Mouse (Mus musculus) liver, postnatal 0 days (tissue): ENCODE data around the gene Rnf186. TPM values are rescaled to one million over a fixed set of nuclear protein-coding genes. Genes with fewer than 3 reads are reported as not detected.

Experiments used
- ATAC-seq: fragments of 200-750 bp; cut with Nextera tagmentation; 2 replicates; pipeline ENCODE4 v1.8.0; 2017; ENCODE audit warnings: mild to moderate bottlenecking, moderate library complexity
- DNase-seq: peaks from one replicate; pipeline ENCODE4 v3.0.0-alpha.2; 2016
- H3K27ac ChIP-seq: fragments of 300-500 bp; sonication (generic); 2 replicates; pipeline ENCODE4 v1.5.1; 2014; ENCODE audit warnings: antibody characterized with exemption, moderate library complexity, mild to moderate bottlenecking, low read depth
- H3K27me3 ChIP-seq: fragments of 300-500 bp; sonication (generic); 2 replicates; pipeline ENCODE4 v1.6.1; 2014; ENCODE audit warnings: low read length, control low read depth, mixed read lengths; ENCODE audit not compliant: insufficient read depth
- H3K36me3 ChIP-seq: fragments of 300-500 bp; sonication (generic); replicated peaks from 2 replicates; pipeline ENCODE4 v1.6.1; 2014; ENCODE audit warnings: mild to moderate bottlenecking, control low read depth, low read length, moderate library complexity, mixed read lengths; ENCODE audit not compliant: insufficient read depth
- H3K4me1 ChIP-seq: fragments of 300-500 bp; sonication (generic); 2 replicates; pipeline ENCODE4 v1.6.1; 2014; ENCODE audit warnings: antibody characterized with exemption, mild to moderate bottlenecking, control low read depth; ENCODE audit not compliant: insufficient read depth
- H3K4me2 ChIP-seq: fragments of 300-500 bp; sonication (generic); 2 replicates; pipeline ENCODE4 v1.6.1; 2014; ENCODE audit warnings: low read depth, mild to moderate bottlenecking, low read length, moderate library complexity, mixed read lengths
- H3K4me3 ChIP-seq: fragments of 300-500 bp; sonication (generic); 2 replicates; pipeline ENCODE4 v1.5.1; 2014; ENCODE audit warnings: low read depth, low read length
- H3K9ac ChIP-seq: fragments of 300-500 bp; sonication (generic); replicated peaks from 2 replicates; pipeline ENCODE4 v1.6.1; 2014; ENCODE audit warnings: mild to moderate bottlenecking, moderate library complexity
- H3K9me3 ChIP-seq: fragments of 300-500 bp; sonication (generic); 2 replicates; pipeline ENCODE4 v1.6.1; 2016; ENCODE audit warnings: mild to moderate bottlenecking, control low read depth, low read length, mixed read lengths
- CTCF ChIP-seq: sonication (generic); IDR thresholded peaks from 2 replicates; pipeline ENCODE4 v1.5.1; 2016; ENCODE audit warnings: antibody characterized with exemption, low read depth
- EP300 ChIP-seq: IDR thresholded peaks from 2 replicates; pipeline ENCODE4 v1.6.1; 2016; ENCODE audit warnings: antibody characterized with exemption, low read depth, mild to moderate bottlenecking
- WGBS: fragments of 180-500 bp; shearing (Covaris S2); extraction: QIAGEN DNeasy Blood & Tissue Kit; methylation state at CpG from one replicate; pipeline ENCODE4 v1.1.7; 2014; ENCODE audit not compliant: insufficient replicate concordance; 5-methylcytosine and 5-hydroxymethylcytosine counted together
- polyA plus RNA-seq: library from polyadenylated mRNA; unstranded; fragments of >200 nt; fragmentation: Nextera tagmentation; extraction: Ambion mirVana; gene quantifications from 2 replicates; pipeline ENCODE4 v1.2.1, GENCODE M21; 2015

The Rnf186 gene
- polyA plus RNA-seq, 1 experiment from 2014 or later, result 0.36 TPM

GRCm38 (mm10) chr4:139011201-139011702 lies 44.3 kb downstream of the Rnf186 start:
- H3K4me1 ChIP-seq, result no peaks in the 10 kb centered on the region

GRCm38 (mm10) chr4:139013281-139013680 lies 46.4 kb downstream of the Rnf186 start:
- no peaks in the 10 kb centered on the region for H3K27me3 ChIP-seq
- no peak overlapping the region for H3K9ac ChIP-seq
- no peak overlapping the region for H3K27ac ChIP-seq
- no peak overlapping the region for H3K4me3 ChIP-seq
- no peak overlapping the region for H3K4me2 ChIP-seq
- DNase-seq (no peak), ATAC-seq (no peak)
- no peaks in the 10 kb centered on the region for H3K9me3 ChIP-seq
- WGBS, result 76% methylated on average over 11 of the region's 11 CpGs
- peaks cover 5% of the 10 kb centered on the region for H3K36me3 ChIP-seq
- no peaks in the 10 kb centered on the region for H3K4me1 ChIP-seq
- TF ChIP-seq CTCF (no peak), EP300 (no peak)

More at GRCm38 (mm10) chr4:139011201-139011702, 44.3 kb downstream of the Rnf186 start:
- 91% methylated on average over 13 of the region's 13 CpGs for WGBS
- H3K9me3 ChIP-seq, result no peaks in the 10 kb centered on the region
- TF ChIP-seq EP300 (no peak), CTCF (no peak)
- H3K27ac ChIP-seq, result no peak overlapping the region
- no peak overlapping the region for H3K4me2 ChIP-seq
- H3K27me3 ChIP-seq, result no peaks in the 10 kb centered on the region
- DNase-seq (no peak), ATAC-seq (no peak)
- peaks cover 5% of the 10 kb centered on the region for H3K36me3 ChIP-seq
- no peak overlapping the region for H3K9ac ChIP-seq
- no peak overlapping the region for H3K4me3 ChIP-seq

- Histone ChIP-seq H3K36me3 (peaks cover 5% of the 10 kb centered on the region), H3K27ac (no peak overlapping the region), H3K4me2 (no peak overlapping the region), H3K9ac (no peak overlapping the region), H3K4me1 (no peaks in the 10 kb centered on the region), H3K9me3 (no peaks in the 10 kb centered on the region), H3K27me3 (no peaks in the 10 kb centered on the region), H3K4me3 (no peak overlapping the region)
- peak; percentile 21 for DNase-seq
- WGBS, result 77% methylated on average over 6 of the region's 6 CpGs
- no peak for TF ChIP-seq EP300
- peak; percentile 59 for TF ChIP-seq CTCF
- ATAC-seq, result no peak
Measured at GRCm38 (mm10) chr4:139014793-139015192, 47.9 kb downstream of the Rnf186 start.

Other genes starting within 250 kb of the Rnf186 start
- not detected in 2 replicates for gene Pla2g2c, start 242.3 kb upstream of the Rnf186 start, polyA plus RNA-seq
- gene Ubxn10, start 229.9 kb upstream of the Rnf186 start, polyA plus RNA-seq, result 0.05 and 0.08 TPM in 2 replicates
- gene Pla2g2f, start 209.5 kb upstream of the Rnf186 start, polyA plus RNA-seq, result not detected in 2 replicates
- 0.05 and 0.06 TPM in 2 replicates for gene Pla2g2d, start 191.4 kb upstream of the Rnf186 start, polyA plus RNA-seq
- gene Pla2g5, start 103.6 kb upstream of the Rnf186 start, polyA plus RNA-seq, result not detected in 2 replicates
- not detected in 2 replicates for gene Gm13030, start 93.1 kb upstream of the Rnf186 start, polyA plus RNA-seq
- gene Pla2g2e, start 89.2 kb upstream of the Rnf186 start, polyA plus RNA-seq, result not detected in 2 replicates
- gene Otud3, start 53.2 kb upstream of the Rnf186 start, polyA plus RNA-seq, result 1.2 and 1.5 TPM in 2 replicates
- 4.6 and 5.3 TPM in 2 replicates for gene Tmco4, start 5.8 kb downstream of the Rnf186 start, polyA plus RNA-seq
- gene Htr6, start 108.5 kb downstream of the Rnf186 start, polyA plus RNA-seq, result not detected in 2 replicates
- gene Nbl1, start 125.9 kb downstream of the Rnf186 start, polyA plus RNA-seq, result 3.0 and 3.1 TPM in 2 replicates
- gene Minos1, start 164.0 kb downstream of the Rnf186 start, polyA plus RNA-seq, result 384 and 387 TPM in 2 replicates
- gene Capzb, start 225.8 kb downstream of the Rnf186 start, polyA plus RNA-seq, result 136 and 143 TPM in 2 replicates